Mouse (Mus musculus): ENCODE results near the gene Enox1. TPM values are rescaled to one million over a fixed set of nuclear protein-coding genes. Genes with fewer than 3 reads are reported as not detected.

Enox1 gene
- polyA plus RNA-seq, 1 experiment, result 3.1 TPM

DNA sequence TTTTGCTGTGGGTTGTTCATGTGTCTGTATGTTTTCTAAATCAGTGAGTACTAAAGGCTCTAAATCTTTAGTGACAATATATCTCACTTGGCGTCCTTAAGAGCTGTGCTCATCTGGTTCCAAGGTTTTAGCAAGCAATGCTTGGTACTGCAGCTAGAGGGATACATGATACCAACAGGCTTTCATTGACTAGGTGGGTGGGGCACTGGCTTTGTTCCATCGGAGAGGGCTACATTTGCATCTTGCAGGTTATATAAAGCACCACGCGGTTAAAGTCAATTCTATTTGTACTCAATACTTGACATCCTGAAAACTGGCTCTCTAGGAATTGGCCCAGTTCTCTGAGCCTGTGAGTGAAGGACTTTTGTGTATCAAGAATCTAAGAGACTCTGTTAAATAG lies 140.5 kb downstream of the Enox1 start:
- Histone ChIP-seq H3K27me3 (ENCODE audit: control insufficient read depth, insufficient read depth, insufficient read length) (no peaks in the 10 kb centered on the region), H3K4me3 (no peak overlapping the region), H3ac (ENCODE audit: control insufficient read depth, insufficient read length) (no peak overlapping the region), H3K4me2 (ENCODE audit: low read depth) (no peak overlapping the region), H3K36me3 (ENCODE audit: control insufficient read depth, insufficient read depth) (no peaks in the 10 kb centered on the region), H3K79me2 (ENCODE audit: control insufficient read depth, insufficient read depth) (no peaks in the 10 kb centered on the region)
- TF ChIP-seq SRF (IDR thresholded peaks at IDR 0.05; ENCODE audit: control insufficient read depth, insufficient read length, low read depth), result no peak
- no peak for TF ChIP-seq POLR2AphosphoS2 (IDR thresholded peaks at IDR 0.05; ENCODE audit: insufficient read length, low read depth)
- no peak for TF ChIP-seq REST (IDR thresholded peaks at IDR 0.05; ENCODE audit: insufficient read depth, insufficient read length)
- TF ChIP-seq MYOG (IDR thresholded peaks at IDR 0.05; ENCODE audit: control insufficient read depth in 1 of 3, insufficient read depth in 1 of 3, insufficient read length in 2 of 3, low read depth in 2 of 3), result no peak
- TF ChIP-seq MYOD1 (IDR thresholded peaks at IDR 0.05; ENCODE audit: control insufficient read depth in 1 of 3, insufficient read length in 2 of 3, low read depth in 2 of 3), result no peak
- TF ChIP-seq TCF12 (IDR thresholded peaks at IDR 0.05; ENCODE audit: insufficient read depth, poor library complexity, severe bottlenecking), result no peak
- TF ChIP-seq MAX (IDR thresholded peaks at IDR 0.05; ENCODE audit: low read depth), result no peak
- TF ChIP-seq TCF3 (IDR thresholded peaks at IDR 0.05; ENCODE audit: insufficient read length, low read depth), result no peak
- no peak for TF ChIP-seq CEBPB (IDR thresholded peaks at IDR 0.05; ENCODE audit: insufficient read depth, poor library complexity, severe bottlenecking)
- TF ChIP-seq E2F4 (IDR thresholded peaks at IDR 0.05; ENCODE audit: insufficient read depth), result no peak
- no peak for TF ChIP-seq POLR2A (IDR thresholded peaks at IDR 0.05; ENCODE audit: insufficient read length, low read depth)
- TF ChIP-seq USF1 (IDR thresholded peaks at IDR 0.05; ENCODE audit: low read depth), result no peak

- TF ChIP-seq REST (IDR thresholded peaks at IDR 0.05; ENCODE audit: insufficient read depth, insufficient read length) (no peak), E2F4 (IDR thresholded peaks at IDR 0.05; ENCODE audit: insufficient read depth) (no peak), MYOD1 (IDR thresholded peaks at IDR 0.05; ENCODE audit: control insufficient read depth in 1 of 3, insufficient read length in 2 of 3, low read depth in 2 of 3) (no peak), TCF3 (IDR thresholded peaks at IDR 0.05; ENCODE audit: insufficient read length, low read depth) (no peak), POLR2A (IDR thresholded peaks at IDR 0.05; ENCODE audit: insufficient read length, low read depth) (no peak), CEBPB (IDR thresholded peaks at IDR 0.05; ENCODE audit: insufficient read depth, poor library complexity, severe bottlenecking) (no peak), POLR2AphosphoS2 (IDR thresholded peaks at IDR 0.05; ENCODE audit: insufficient read length, low read depth) (no peak), TCF12 (IDR thresholded peaks at IDR 0.05; ENCODE audit: insufficient read depth, poor library complexity, severe bottlenecking) (no peak), MAX (IDR thresholded peaks at IDR 0.05; ENCODE audit: low read depth) (no peak), MYOG (IDR thresholded peaks at IDR 0.05; ENCODE audit: control insufficient read depth in 1 of 3, insufficient read depth in 1 of 3, insufficient read length in 2 of 3, low read depth in 2 of 3) (no peak), USF1 (IDR thresholded peaks at IDR 0.05; ENCODE audit: low read depth) (no peak), SRF (IDR thresholded peaks at IDR 0.05; ENCODE audit: control insufficient read depth, insufficient read length, low read depth) (no peak)
- H3K36me3 ChIP-seq (ENCODE audit: control insufficient read depth, insufficient read depth), result no peaks in the 10 kb centered on the region
- no peak overlapping the region for H3ac ChIP-seq (ENCODE audit: control insufficient read depth, insufficient read length)
- no peak overlapping the region for H3K4me3 ChIP-seq
- no peaks in the 10 kb centered on the region for H3K27me3 ChIP-seq (ENCODE audit: control insufficient read depth, insufficient read depth, insufficient read length)
- H3K4me2 ChIP-seq (ENCODE audit: low read depth), result no peak overlapping the region
- no peaks in the 10 kb centered on the region for H3K79me2 ChIP-seq (ENCODE audit: control insufficient read depth, insufficient read depth)
These were observed 141.8 kb downstream of the Enox1 start for GRCm38 (mm10) chr14:77298327-77298726.

DNA sequence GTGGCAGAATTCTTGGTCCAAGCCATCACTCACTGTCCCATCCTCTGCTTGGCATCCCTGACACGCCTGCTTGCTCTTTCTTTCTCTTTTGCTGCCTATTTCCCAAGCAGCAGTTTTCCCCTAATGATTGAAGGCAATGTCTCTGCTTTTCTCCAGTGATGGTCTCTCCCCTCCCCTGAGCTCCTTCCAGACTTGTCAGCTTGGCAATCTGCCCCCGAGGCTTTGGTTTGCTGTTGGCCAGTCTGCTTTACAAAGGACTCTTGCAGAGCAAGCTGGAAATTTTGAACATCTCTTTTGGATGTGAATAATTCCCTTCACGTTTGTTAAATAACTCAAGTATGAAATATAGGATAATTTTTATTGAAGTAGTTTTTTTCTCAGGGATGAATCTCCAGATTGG lies 153.0 kb downstream of the Enox1 start:
- H3K4me3 ChIP-seq, result no peak overlapping the region
- no peaks in the 10 kb centered on the region for H3K27me3 ChIP-seq (ENCODE audit: control insufficient read depth, insufficient read depth, insufficient read length)
- no peaks in the 10 kb centered on the region for H3K36me3 ChIP-seq (ENCODE audit: control insufficient read depth, insufficient read depth)
- TF ChIP-seq MYOG (IDR thresholded peaks at IDR 0.05; ENCODE audit: control insufficient read depth in 1 of 3, insufficient read depth in 1 of 3, insufficient read length in 2 of 3, low read depth in 2 of 3), result no peak
- TF ChIP-seq USF1 (IDR thresholded peaks at IDR 0.05; ENCODE audit: low read depth), result no peak
- TF ChIP-seq POLR2A (IDR thresholded peaks at IDR 0.05; ENCODE audit: insufficient read length, low read depth), result no peak
- TF ChIP-seq POLR2AphosphoS2 (IDR thresholded peaks at IDR 0.05; ENCODE audit: insufficient read length, low read depth), result no peak
- TF ChIP-seq E2F4 (IDR thresholded peaks at IDR 0.05; ENCODE audit: insufficient read depth), result no peak
- no peak for TF ChIP-seq SRF (IDR thresholded peaks at IDR 0.05; ENCODE audit: control insufficient read depth, insufficient read length, low read depth)
- no peak for TF ChIP-seq MYOD1 (IDR thresholded peaks at IDR 0.05; ENCODE audit: control insufficient read depth in 1 of 3, insufficient read length in 2 of 3, low read depth in 2 of 3)
- no peak for TF ChIP-seq MAX (IDR thresholded peaks at IDR 0.05; ENCODE audit: low read depth)
- H3K4me2 ChIP-seq (ENCODE audit: low read depth), result no peak overlapping the region
- H3ac ChIP-seq (ENCODE audit: control insufficient read depth, insufficient read length), result no peak overlapping the region
- no peaks in the 10 kb centered on the region for H3K79me2 ChIP-seq (ENCODE audit: control insufficient read depth, insufficient read depth)

- Histone ChIP-seq H3K79me2 (ENCODE audit: control insufficient read depth, insufficient read depth) (no peaks in the 10 kb centered on the region), H3K4me3 (no peak overlapping the region), H3ac (ENCODE audit: control insufficient read depth, insufficient read length) (no peak overlapping the region), H3K36me3 (ENCODE audit: control insufficient read depth, insufficient read depth) (no peaks in the 10 kb centered on the region), H3K27me3 (ENCODE audit: control insufficient read depth, insufficient read depth, insufficient read length) (no peaks in the 10 kb centered on the region), H3K4me2 (ENCODE audit: low read depth) (peak overlapping the region; percentile 44)
- TF ChIP-seq TCF12 (IDR thresholded peaks at IDR 0.05; ENCODE audit: insufficient read depth, poor library complexity, severe bottlenecking), result peak; percentile 3
- no peak for TF ChIP-seq SRF (IDR thresholded peaks at IDR 0.05; ENCODE audit: control insufficient read depth, insufficient read length, low read depth)
- peak in 1 of 3 experiments; percentile 58 for TF ChIP-seq MYOG (IDR thresholded peaks at IDR 0.05; ENCODE audit: control insufficient read depth in 1 of 3, insufficient read depth in 1 of 3, insufficient read length in 2 of 3, low read depth in 2 of 3)
- TF ChIP-seq MYOD1 (IDR thresholded peaks at IDR 0.05; ENCODE audit: control insufficient read depth in 1 of 3, insufficient read length in 2 of 3, low read depth in 2 of 3), result peak in 2 of 3 experiments; percentile 72 to 93
These were observed 154.9 kb downstream of the Enox1 start for GRCm38 (mm10) chr14:77311456-77311855.

- Histone ChIP-seq H3ac (ENCODE audit: control insufficient read depth, insufficient read length) (no peak overlapping the region), H3K27me3 (ENCODE audit: control insufficient read depth, insufficient read depth, insufficient read length) (no peaks in the 10 kb centered on the region), H3K79me2 (ENCODE audit: control insufficient read depth, insufficient read depth) (no peaks in the 10 kb centered on the region), H3K36me3 (ENCODE audit: control insufficient read depth, insufficient read depth) (no peaks in the 10 kb centered on the region), H3K4me3 (no peak overlapping the region), H3K4me2 (ENCODE audit: low read depth) (no peak overlapping the region)
- no peak for TF ChIP-seq E2F4 (IDR thresholded peaks at IDR 0.05; ENCODE audit: insufficient read depth)
- TF ChIP-seq MYOD1 (IDR thresholded peaks at IDR 0.05; ENCODE audit: control insufficient read depth in 1 of 3, insufficient read length in 2 of 3, low read depth in 2 of 3), result no peak
- no peak for TF ChIP-seq USF1 (IDR thresholded peaks at IDR 0.05; ENCODE audit: low read depth)
- no peak for TF ChIP-seq TCF3 (IDR thresholded peaks at IDR 0.05; ENCODE audit: insufficient read length, low read depth)
- TF ChIP-seq REST (IDR thresholded peaks at IDR 0.05; ENCODE audit: insufficient read depth, insufficient read length), result no peak
- no peak for TF ChIP-seq POLR2A (IDR thresholded peaks at IDR 0.05; ENCODE audit: insufficient read length, low read depth)
- TF ChIP-seq POLR2AphosphoS2 (IDR thresholded peaks at IDR 0.05; ENCODE audit: insufficient read length, low read depth), result no peak
- no peak for TF ChIP-seq MYOG (IDR thresholded peaks at IDR 0.05; ENCODE audit: control insufficient read depth in 1 of 3, insufficient read depth in 1 of 3, insufficient read length in 2 of 3, low read depth in 2 of 3)
- no peak for TF ChIP-seq MAX (IDR thresholded peaks at IDR 0.05; ENCODE audit: low read depth)
- no peak for TF ChIP-seq CEBPB (IDR thresholded peaks at IDR 0.05; ENCODE audit: insufficient read depth, poor library complexity, severe bottlenecking)
These were observed 162.8 kb downstream of the Enox1 start for GRCm38 (mm10) chr14:77319396-77319795.

Data from myocyte (in vitro differentiated cells).